Mouse (Mus musculus) lung, postnatal 4 days (tissue): Measurements from ENCODE around the gene Gm37240.

Source experiments
- DNase-seq, 2 experiments: peaks; one replicate each; pipeline ENCODE4 v3.0.0; 2021

The Gm37240 gene

DNA sequence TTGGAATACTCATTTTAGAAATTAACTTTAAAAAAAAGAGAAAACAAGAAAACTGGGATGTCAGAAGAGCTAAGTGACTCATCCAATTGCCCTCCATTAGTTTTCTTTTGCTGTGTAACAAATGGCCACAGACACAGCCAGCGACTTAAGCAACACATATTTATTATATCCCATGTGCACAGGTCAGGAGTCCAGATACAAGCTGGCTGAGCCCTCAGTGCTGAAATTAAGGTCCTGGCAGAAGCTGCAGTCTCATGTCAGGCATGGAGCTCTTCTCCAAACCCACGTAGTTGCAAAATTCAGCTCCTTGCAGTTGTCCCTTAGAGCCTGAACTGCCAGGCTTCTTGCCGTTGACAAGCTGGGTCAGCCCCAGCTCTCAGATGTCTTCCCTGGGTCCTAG lies 504.0 kb downstream of the Gm37240 start:
- no peak for DNase-seq

DNA sequence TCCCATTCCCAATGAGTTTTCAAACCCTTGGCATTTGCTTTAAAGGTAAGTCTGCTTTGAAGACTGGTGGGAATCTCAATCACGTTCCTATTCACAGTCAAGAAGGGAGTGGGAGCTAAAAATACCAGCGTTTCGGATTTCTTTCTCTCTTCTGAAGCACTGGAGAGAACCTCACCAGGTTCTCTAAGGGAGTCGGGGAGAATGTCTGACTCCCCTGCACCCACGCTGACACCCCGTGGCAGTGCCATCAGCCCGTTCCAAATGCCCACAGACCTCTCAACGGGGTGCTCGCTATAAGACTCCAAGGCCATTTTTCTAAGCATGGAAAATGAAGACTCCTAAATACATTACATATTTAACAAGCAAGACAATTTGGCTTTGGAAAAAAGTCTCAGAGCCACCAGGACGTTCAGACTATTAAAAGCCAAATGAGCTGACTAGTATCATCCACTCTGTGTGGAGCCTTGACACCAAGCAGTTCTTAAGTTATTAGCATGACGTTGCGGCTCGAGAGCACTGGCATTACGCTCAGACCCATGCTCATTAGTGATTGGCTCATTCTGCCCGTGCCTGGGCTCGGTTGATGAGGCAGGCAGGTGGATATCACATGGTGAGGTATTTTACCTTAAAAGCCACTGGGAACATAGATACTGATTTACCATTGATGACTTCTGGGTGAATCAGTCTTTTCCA lies 508.5 kb downstream of the Gm37240 start:
- DNase-seq, result no peak

DNA sequence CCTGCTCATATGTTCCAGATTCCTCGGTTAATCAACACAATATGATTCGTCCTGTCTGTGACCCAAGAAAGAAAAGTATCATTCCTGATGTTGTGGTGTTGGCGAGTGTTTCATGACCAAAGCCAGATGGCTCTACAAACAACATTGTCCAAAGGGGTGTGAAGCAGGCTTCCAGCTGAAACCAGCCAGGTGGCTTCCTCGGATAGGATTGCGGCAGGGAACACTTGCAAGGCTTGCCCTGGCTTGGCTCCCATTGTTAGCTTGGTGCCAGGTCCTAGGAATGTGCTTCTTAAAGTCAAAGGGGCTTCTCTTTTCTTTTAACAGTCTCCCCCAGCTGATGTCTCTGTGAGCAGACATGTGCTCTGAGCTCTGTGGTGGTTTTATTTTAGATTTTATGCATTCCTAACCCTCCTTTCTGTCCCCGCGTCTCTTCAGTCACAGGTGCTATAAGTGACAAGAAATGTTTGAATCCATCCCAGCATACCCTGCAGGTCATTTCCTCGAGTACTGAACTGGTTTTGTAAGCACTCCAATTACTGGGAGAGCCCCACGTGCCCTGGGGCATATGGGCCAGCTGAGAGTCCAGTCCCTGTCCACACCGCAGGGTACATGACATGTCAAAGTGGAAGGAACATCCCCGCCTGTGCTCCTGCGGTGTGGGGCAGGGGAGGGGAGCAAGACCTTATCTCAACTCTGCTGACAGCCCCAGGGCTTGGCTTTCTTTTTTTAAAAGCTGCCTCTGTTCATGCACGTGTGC lies 509.2 kb downstream of the Gm37240 start:
- DNase-seq, result peak; percentile 59 to 84

DNA sequence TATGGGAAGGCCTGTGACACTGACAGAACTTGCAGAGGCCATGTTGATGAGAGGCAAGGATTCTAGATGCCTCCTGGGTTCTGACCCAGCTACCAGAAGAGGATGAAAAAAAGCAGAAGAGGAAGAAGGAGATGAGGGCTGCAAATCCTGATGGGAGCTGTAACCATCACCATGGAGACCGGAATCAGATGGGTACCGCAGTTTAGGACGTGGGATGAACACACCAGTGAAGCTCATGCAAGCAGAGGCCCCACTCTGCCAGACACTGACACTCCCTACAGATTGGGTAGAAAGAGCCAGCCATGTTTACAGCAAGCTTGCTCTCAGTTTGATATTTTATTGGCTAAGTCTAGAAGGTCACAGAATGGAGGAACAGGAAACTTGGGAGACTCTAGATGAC lies 509.8 kb downstream of the Gm37240 start:
- DNase-seq, result no peak

DNA sequence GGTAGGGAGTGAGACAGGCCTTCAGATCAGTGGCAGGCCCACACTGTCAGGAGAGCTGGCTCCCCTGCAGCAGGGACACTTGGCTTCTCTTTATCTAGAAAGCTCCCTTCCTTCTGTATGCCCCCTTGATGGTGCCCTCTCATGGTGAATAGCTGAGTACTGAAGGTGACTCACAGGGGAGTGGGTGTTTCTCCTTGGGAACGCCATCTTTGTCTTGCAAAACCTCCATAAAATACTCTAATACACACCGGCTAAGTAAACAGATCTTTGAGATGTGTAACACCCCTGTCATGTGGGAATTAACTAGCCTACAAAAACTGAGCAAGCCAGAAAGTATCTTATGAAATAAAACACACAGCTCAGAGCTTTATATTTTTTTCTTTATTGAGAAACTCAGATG lies 510.8 kb downstream of the Gm37240 start:
- no peak for DNase-seq

DNA sequence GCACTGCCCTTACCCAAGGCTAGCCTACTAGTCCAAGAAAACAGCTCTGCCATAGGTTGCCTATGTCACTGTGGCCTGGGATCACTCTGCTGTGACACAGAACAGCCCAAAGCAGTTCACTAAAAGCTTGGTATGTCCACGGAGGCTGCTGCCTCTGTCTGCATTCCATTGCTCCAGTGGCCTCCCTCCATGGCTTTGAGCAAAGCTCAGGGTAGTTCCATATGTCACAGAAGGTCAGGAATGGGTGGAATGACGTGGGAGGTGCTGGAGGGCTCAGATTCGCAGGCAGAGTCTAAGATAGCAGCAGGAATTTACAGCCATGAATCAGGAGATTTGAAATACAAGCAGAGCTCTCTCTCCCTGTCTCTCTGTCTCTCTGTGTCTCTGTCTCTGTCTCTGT lies 514.3 kb downstream of the Gm37240 start:
- no peak for DNase-seq

DNA sequence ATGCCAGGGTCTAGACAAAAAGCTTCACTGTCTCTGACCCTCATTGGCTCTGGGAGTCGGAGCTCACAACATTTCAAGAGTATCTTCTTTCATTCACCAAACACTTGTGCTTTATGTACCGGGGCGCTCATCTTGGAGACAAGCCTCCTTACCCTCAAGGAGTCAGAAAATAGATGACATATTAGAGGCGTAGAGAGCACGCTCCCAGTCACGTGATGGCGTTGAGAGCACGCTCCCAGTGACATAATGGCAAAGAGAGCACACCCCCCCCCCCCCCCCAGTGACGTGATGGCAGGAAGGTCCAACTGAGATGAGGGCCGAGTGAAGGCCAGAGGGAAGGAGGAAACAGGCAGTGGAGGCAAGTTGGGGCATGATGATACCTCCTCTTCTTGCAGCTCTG lies 517.5 kb downstream of the Gm37240 start:
- DNase-seq, result no peak

DNA sequence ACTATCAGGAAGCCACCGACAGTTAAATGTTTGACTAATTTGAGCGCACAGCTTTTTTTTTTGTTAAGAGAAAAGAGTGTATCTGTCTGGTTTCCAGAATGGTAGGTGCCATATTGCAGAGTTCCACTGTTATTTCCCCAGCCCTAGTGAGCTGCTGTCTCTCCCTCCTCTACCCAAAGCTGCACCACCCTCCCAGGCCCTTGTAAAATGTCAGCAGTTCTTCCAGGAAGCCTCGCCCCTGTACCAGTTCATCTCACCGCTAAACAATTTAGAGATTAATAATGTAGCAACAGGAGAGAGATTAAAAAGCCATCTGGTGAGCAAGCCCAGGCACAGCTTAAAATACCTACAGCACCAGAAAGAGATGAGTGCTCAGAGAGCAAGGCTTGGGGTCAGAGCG lies 518.2 kb downstream of the Gm37240 start:
- DNase-seq, result no peak

DNA sequence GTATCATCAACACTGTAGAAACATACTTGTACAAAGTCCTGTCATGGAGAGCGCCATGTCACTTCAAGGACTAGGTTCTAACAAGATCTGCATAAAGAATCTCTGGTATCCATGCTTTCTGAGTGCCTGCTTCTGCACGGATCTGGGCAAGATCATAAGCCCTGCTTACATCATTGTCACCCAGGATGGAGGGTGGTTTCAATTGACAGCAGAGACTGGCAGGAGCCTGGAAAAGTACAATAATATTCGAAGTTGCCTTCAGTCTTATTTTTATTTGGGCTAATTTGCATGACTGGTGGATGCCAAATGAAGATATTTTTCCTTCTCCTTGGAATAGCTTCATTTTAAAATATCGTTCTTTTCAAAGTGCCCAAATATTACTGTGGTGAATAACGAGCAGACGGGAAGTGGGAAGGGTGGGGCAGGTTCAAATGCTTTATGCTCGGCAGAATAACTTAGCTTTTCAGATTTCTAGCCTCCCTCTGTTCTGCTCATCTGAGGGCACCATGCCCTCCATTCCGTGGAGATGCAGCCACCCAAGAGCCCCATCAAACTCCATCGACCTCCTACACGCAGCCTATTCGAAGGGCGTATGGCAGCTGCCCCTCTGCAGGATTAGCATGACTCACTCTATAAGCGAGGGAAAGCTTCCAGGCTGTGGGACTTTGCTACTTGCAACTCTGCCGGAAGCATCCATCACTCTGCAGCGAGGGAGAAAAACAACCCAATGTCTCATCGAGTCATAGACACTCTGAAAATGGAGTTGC lies 518.8 kb downstream of the Gm37240 start:
- DNase-seq, result peak in 1 of 2 experiments; percentile 6

DNA sequence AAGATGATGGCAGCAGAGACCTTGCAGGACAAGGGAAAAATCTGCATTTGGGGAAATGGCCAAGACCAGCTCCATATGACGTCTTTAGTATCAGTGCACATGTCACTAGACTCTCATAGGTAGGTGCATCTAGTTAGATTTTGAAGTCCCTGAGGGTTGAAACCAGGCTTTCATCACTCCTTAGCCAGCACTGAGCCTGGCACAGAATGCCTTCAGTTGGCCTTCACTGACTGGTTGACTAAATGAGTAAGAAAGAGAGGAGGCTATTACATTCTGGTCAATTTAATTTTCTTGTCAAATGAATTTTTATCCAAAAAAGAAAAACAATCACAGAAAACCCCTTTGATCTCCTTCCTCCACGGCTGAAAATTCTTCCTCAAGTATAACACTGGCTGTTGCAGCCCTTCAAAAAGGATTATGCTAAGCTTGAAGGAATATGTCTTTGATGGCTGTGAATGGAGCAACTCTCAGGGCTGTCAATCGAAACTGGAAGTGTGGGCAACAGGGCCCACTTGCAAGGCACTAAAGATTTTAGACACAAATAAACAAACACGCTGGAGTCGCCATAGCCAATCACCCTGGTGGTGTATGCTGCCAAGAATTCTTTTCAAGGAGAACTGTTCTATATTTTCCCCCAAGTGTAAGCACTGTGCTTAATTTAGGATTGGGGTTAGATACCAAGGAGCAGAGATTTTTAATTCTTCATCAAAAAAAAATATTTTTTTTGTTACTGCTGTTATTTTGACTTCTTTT lies 522.6 kb downstream of the Gm37240 start:
- DNase-seq, result peak; percentile 7 to 46

DNA sequence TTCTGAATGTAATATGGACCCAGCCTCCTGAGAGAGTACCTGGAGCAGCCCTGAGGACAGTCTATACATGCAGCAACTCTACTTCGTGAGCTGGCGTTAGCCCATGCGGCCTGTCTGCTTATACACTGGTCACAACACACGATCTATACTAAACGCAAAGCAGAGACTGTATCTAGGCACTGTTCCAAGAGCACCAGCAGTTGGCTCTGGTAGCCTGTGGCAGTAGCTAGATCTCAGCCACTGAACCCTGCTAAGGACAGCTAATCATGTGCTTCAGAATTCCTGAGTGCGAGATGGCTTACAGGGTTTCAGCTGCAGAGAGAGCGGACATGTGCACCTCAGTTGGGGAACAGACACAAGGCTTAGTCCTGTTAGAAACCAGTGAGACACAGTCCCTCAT lies 524.4 kb downstream of the Gm37240 start:
- no peak for DNase-seq

DNA sequence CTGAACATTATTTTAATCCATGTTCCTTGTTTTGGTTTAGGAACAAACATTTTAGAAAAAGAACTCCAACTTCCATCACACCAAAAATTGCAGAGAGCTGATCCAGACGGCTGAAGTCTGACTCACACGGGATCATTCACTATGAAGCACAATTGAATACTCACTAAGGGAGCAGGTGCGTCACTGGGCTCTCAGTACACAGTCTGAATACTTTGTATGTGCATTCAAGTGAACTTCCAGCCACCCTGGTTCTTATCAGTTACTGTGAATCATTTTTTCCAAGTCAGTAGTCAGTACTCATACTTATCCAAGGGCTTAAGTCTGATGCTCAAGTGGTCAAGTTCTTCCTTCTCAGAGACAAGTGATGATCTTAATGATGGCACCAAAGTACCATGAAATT lies 530.9 kb downstream of the Gm37240 start:
- DNase-seq, result no peak

DNA sequence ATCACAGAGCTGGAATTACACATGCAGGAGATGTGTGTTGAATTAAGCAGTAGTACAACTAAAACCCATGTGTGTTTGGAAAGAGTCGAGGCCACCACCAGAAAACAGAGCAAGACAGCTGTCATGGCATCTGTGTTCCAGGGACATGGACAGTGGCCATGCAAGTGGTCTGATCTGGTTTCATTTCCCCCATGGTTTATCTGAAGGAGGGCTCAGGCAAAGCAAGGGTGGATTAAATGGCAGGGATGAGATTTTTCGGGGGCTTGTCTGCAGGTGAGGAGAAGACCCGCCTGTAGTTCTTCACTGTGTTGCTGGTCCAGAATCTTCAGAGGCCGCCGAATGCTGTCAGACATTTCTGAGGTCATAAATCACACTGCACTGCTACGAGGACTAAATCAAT lies 539.3 kb downstream of the Gm37240 start:
- DNase-seq, result no peak

DNA sequence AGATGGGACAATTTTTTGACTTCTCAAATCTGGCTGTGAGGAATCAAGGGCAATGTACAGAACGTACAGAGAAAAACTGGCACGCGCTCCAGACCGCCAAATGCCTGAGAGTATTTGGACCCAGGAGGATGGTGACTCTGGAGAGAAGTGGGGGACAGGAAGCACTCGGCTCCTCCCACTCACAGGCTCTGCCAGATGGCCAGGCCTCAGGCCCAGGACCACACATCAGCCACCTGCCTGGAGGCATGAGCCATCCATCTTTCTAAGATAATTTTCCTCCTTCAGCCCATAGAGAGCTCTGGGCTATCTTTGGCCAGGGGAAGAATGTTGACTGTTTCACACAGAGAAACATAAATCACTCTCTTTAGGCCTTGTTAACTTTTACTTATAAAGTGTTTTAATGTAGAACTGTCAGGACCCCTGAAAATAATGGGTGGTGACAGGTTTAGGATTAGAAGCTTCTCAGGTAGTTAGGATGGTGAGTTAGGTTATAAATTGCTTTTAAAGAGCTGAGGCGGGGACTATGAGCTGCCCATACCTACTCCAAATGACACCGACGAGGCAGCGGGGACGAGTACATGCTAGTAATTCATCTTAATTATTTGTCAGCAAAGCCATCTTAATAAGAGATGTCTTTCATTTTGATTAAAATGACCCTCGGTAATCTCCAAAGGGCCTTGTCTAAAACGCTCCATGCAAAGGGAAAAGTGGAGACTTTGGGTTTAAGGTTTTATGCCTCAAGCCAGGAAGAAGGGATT lies 546.0 kb downstream of the Gm37240 start:
- DNase-seq, result no peak

DNA sequence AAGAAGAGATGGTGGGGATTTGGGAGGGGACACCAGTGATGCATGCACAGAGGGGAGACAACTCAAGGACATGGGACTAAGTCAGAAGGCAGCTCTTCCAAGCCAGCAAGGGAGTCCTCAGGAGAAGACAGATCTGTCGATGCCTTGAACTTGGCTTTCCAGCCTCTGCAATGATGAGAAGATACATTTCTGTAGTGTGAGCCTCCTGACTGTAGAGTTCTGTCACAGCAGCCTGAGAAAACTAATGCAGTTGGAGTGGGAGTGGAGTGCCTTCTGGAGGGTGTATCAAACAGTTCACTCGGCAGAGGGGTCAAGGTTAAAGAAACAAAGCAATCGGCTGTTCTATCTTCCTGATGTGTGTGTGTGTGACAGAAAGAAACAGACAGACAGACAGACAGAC lies 546.8 kb downstream of the Gm37240 start:
- DNase-seq, result no peak

DNA sequence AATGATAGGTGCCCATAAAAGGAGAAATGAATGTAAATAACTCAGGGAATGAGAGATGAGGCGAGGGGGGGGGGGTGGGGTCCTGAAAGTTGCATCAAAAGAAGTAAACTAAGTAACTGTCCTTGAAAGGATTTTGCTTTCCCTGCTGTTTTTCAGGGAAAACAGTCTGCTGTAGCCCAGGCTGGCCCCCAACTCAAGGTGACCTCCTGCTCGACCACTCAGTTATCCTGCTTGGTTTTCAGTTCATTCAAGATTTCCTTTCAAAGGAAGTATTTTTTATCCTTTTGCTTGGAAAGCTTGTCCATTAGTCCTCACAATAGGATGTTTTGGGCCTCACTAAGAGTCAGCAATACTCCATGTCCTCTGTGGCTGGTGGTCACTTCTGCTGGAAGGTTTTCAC lies 547.4 kb downstream of the Gm37240 start:
- no peak for DNase-seq

DNA sequence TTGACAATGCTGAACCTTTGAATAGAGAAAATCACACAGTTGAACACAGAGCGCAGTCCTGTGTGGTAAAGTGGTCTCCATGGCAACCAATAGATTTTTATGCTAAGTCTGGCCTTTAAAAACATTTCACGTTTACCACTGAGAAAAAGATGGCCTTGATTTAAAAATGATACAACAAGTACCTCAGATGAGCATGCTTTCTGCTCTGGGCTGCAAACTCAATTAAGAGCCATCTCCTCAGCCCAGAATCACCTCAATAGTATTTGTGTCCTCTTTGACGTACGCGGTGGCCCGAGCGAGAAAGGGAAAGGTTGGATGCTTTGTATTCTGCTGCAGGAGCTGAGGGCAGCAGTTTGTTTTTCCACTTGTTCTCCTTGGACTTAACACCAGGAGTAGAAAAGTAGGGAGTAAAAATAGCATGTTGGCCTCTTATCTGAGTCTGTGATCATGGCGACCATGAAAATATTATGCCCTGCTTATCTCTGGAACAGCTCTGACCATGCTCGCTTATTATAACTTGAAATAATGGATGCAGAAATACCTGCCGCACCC lies 548.0 kb downstream of the Gm37240 start:
- DNase-seq, result no peak

DNA sequence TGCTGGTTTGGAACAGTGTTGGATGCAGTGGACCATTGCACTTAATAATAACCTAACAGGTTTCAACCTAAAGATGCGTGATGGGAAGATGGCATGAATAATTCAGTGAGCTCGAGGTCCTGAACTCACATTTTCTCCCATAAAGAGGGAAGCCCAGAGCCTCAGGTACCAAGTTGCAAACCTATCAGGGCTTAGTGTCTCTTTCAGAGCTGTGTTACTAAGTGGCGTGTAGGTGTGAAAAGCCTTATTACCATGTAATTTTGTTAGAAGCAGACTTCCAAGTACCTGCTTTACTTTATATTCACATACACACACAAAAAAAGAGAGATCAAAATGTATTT lies 548.6 kb downstream of the Gm37240 start:
- DNase-seq, result no peak

DNA sequence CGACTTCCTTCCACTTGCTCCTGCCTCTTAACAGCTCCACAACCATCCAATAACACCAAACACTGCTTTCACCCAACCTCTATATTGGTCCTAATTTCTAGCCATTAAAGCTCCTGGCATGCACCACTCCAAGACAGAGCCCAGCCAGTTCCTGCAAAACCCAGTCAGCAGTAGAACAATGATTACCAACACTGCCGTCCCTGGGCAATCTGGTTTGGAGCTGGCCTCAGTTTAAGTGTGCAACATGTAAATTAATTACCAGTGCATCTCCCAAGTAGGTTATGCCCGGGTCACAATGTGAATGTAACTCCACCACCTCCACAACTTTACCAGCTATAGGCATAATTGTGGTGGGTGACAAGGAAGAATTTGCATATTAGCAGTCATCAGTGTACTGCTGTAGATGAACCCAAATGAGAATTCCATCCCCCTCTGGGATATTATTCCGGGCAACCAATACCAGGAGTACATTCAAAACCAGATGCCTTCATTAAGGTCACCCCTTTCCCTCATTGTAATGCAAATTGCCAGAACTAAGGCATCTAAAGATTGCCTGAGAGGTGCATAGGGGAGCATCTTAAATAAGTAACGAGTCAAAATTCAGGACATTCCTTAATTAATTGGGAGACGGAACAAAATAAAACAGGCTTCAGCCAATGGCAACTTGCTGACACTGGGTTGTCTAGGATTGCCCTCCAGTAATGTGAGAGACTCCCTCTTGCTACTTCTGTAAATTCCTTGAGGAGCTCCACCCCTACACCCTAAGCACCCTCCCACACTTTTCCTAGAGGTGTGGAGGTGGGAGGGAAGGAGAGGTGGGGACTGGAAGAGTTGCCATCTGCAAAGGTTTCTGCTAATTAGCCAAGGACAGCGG lies 549.2 kb downstream of the Gm37240 start:
- no peak for DNase-seq

DNA sequence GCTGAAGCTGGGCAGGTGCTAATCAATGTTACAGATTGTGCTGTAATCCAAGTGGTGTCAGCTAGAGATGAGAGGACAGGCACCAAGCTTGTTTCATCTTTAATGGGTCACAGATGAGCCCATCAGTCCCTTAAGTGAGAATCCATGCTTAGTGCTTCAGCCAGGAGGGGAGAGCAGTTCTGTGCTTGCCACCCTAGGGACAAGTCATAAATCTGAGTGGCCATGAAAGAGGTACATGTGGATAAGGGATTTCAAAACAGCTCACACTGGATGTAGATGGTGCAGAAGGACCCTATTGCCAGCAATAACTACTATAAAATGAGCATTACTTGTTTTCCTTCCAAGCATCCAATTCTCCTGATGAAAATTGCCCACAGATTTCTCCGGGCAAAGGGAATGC lies 551.8 kb downstream of the Gm37240 start:
- DNase-seq, result no peak

DNA sequence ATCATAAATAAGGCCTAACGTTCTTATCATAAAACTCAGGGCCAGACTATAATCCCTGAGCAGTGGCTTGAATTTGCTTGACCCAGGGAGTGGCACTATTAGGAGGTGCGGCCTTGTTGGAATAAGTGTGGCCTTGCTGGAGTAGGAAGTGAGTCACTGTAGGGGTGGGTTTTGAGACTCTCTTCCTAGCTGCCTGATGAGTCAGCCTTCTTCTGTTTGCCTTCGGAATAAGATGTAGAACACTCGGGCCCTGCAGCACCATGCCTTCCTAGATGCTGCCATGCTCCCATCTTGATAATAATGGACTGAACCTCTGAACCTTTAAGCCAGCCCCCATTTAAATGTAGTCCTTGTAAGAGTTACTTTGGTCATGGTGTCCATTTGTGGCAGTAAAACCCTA lies 555.0 kb downstream of the Gm37240 start:
- DNase-seq, result no peak
